In the genomic region with DNA sequence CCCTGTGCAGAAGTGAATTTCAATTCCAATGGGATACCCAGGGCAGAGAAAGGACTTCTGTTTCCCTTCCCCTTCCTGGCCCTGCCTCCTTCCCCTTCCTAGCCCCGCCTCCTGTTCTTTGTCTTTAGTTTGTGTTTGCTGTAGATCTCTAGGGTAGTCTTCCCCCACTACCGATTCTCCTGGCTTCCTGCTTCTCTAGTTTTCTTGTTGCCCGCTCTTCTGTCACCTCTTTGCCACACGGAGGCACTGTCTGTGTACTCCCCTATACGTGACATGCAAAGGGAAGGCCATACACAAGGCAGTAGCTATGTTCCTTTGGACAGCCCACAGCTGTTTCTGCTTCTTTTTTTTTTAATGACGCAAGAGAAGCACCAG, we compare ENCODE assay signal across 8 mouse cellular contexts.
DNase-seq lines count a peak whose midpoint lies in the region; ATAC-seq and TF ChIP-seq lines count a peak whose summit lies in the region.

No protein-coding gene starts in this region.

- peak; percentile 67 for TF ChIP-seq CTCF in lung, embryonic 14.5 days (IDR thresholded peaks at IDR 0.05; ENCODE audit: low read depth)
- TF ChIP-seq CTCF in thymus, adult 2 months (IDR thresholded peaks at IDR 0.05; ENCODE audit: borderline replicate concordance, control insufficient read depth, extremely low read depth, insufficient read depth, low read length, poor library complexity) = no peak

- peak overlapping the region; percentile 10; the same call in 1 of the 2 replicates for H3K27ac ChIP-seq in embryonic facial prominence, embryonic 11.5 days (replicated peaks; ENCODE audit: low read depth, low read length)
- peak overlapping the region; percentile 71 for H3K27ac ChIP-seq in hindbrain, embryonic 14.5 days
- peak overlapping the region; percentile 83 for H3K27ac ChIP-seq in lung, embryonic 14.5 days (ENCODE audit: low read depth)
- H3K27ac ChIP-seq in thymus, adult 2 months (ENCODE audit: control insufficient read depth, insufficient read depth, low read length) = no peak overlapping the region

- no peaks in the 10 kb centered on the region for H3K9me3 ChIP-seq in embryonic facial prominence, embryonic 11.5 days (replicated peaks; ENCODE audit: control insufficient read depth, low read length)
- H3K9me3 ChIP-seq in hindbrain, embryonic 14.5 days (ENCODE audit: control insufficient read depth, low read length) = 0 out of 2 replicates have a peak, but pooled peaks cover under 1% of the 10 kb centered on the region
- H3K9me3 ChIP-seq in lung, embryonic 14.5 days (ENCODE audit: low read depth, low read length) = peaks cover 6% of the 10 kb centered on the region

- H3K4me3 ChIP-seq in embryonic facial prominence, embryonic 11.5 days (ENCODE audit: low read depth, low read length) = no peak overlapping the region
- H3K4me3 ChIP-seq in hindbrain, embryonic 14.5 days (replicated peaks; ENCODE audit: low read length) = no peak overlapping the region
- H3K4me3 ChIP-seq in lung, embryonic 14.5 days (ENCODE audit: low read depth, low read length) = no peak overlapping the region
- no peak overlapping the region for H3K4me3 ChIP-seq in thymus, adult 2 months (ENCODE audit: control insufficient read depth, insufficient read depth, low read length)

- no peaks in the 10 kb centered on the region for H3K36me3 ChIP-seq in embryonic facial prominence, embryonic 11.5 days (replicated peaks; ENCODE audit: control insufficient read depth, insufficient read depth, low read depth, low read length)
- peaks cover 3% of the 10 kb centered on the region; the same call in 1 of the 2 replicates for H3K36me3 ChIP-seq in hindbrain, embryonic 14.5 days (replicated peaks; ENCODE audit: control insufficient read depth, insufficient read depth)
- H3K36me3 ChIP-seq in lung, embryonic 14.5 days (ENCODE audit: insufficient read depth) = peaks cover 27% of the 10 kb centered on the region
- no peaks in the 10 kb centered on the region for H3K36me3 ChIP-seq in thymus, adult 2 months (ENCODE audit: control insufficient read depth, insufficient read depth, low read length)

- H3K4me1 ChIP-seq in embryonic facial prominence, embryonic 11.5 days (ENCODE audit: control insufficient read depth, insufficient read depth, low read length) = no peaks in the 10 kb centered on the region
- H3K4me1 ChIP-seq in hindbrain, embryonic 14.5 days (replicated peaks; ENCODE audit: control insufficient read depth, insufficient read depth, low read length) = no peaks in the 10 kb centered on the region; the same call in 1 of the 2 replicates
- H3K4me1 ChIP-seq in lung, embryonic 14.5 days (ENCODE audit: insufficient read depth) = peaks cover 21% of the 10 kb centered on the region
- H3K4me1 ChIP-seq in thymus, adult 2 months (replicated peaks; ENCODE audit: control insufficient read depth, insufficient read depth, low read length) = no peaks in the 10 kb centered on the region

- WGBS in embryonic facial prominence, embryonic 11.5 days = 65% methylated on average over 6 of the region's 6 CpGs
- WGBS in hindbrain, embryonic 14.5 days = 78% methylated on average over 6 of the region's 6 CpGs
- WGBS in lung, embryonic 14.5 days = 27% methylated on average over 6 of the region's 6 CpGs
- 56% methylated on average over 6 of the region's 6 CpGs for WGBS in thymus, adult 2 months

- no peak for TF ChIP-seq POLR2A in thymus, adult 2 months (IDR thresholded peaks at IDR 0.05; ENCODE audit: control insufficient read depth, extremely low read depth, insufficient read depth, low read length, poor library complexity)

- H3K9ac ChIP-seq in embryonic facial prominence, embryonic 11.5 days (replicated peaks; ENCODE audit: low read length) = no peak overlapping the region
- no peak overlapping the region for H3K9ac ChIP-seq in hindbrain, embryonic 14.5 days
- no peak overlapping the region for H3K9ac ChIP-seq in lung, embryonic 14.5 days

- ATAC-seq in embryonic facial prominence, embryonic 11.5 days (replicated peaks; ENCODE audit: insufficient number of reproducible peaks, low FRiP score, low TSS enrichment, low read depth) = peak; percentile 35; the same call in 1 of the 2 replicates
- no peak for ATAC-seq in hindbrain, embryonic 14.5 days (ENCODE audit: low FRiP score)
- ATAC-seq in lung, embryonic 14.5 days (ENCODE audit: insufficient read depth) = peak; percentile 73
- ATAC-seq in erythroid progenitor cell, adult 5-6 weeks (replicated peaks; ENCODE audit: low FRiP score, poor library complexity, severe bottlenecking) = no peak

- peak; percentile 16 for DNase-seq in c-Kit-positive CD71-negative TER-119-negative erythroid progenitor cells, embryonic 14.5 days (ENCODE audit: low read depth)
- DNase-seq in embryonic facial prominence, embryonic 11.5 days (ENCODE audit: low spot score) = peak; percentile 21
- DNase-seq in hindbrain, embryonic 14.5 days (ENCODE audit: low spot score) = no peak
- DNase-seq in lung, embryonic 14.5 days = peak; percentile 76
- no peak for DNase-seq in ovary, adult 18-20 months (ENCODE audit: low spot score)
- DNase-seq in spleen, adult 12 weeks (ENCODE audit: low spot score) = no peak
- DNase-seq in thymus, adult 2 months = no peak

- no peaks in the 10 kb centered on the region for H3K27me3 ChIP-seq in embryonic facial prominence, embryonic 11.5 days (ENCODE audit: control insufficient read depth, insufficient read depth, low read length)
- no peaks in the 10 kb centered on the region for H3K27me3 ChIP-seq in hindbrain, embryonic 14.5 days (ENCODE audit: control insufficient read depth, insufficient read depth, low read length)
- no peaks in the 10 kb centered on the region for H3K27me3 ChIP-seq in lung, embryonic 14.5 days (ENCODE audit: insufficient read depth, low read length)
- no peaks in the 10 kb centered on the region for H3K27me3 ChIP-seq in thymus, adult 2 months (ENCODE audit: control insufficient read depth, insufficient read depth, low read length)

- H3K4me2 ChIP-seq in embryonic facial prominence, embryonic 11.5 days (ENCODE audit: low read depth, low read length) = no peak overlapping the region
- no peak overlapping the region for H3K4me2 ChIP-seq in hindbrain, embryonic 14.5 days (replicated peaks)
- peak overlapping the region; percentile 5; the same call in 1 of the 2 replicates for H3K4me2 ChIP-seq in lung, embryonic 14.5 days

Comparison
In these comparisons a context has a peak if more than half of its experiments do, and no peak if none do; other contexts are left out.
1. DNase-seq: peak in c-Kit-positive CD71-negative TER-119-negative erythroid progenitor cells, embryonic 14.5 days (single experiment), embryonic facial prominence, embryonic 11.5 days (single experiment) and lung, embryonic 14.5 days (single experiment); none in hindbrain, embryonic 14.5 days (single experiment), ovary, adult 18-20 months (single experiment), spleen, adult 12 weeks (single experiment) and thymus, adult 2 months (single experiment).
2. ATAC-seq: peak in embryonic facial prominence, embryonic 11.5 days (single experiment) and lung, embryonic 14.5 days (single experiment); none in hindbrain, embryonic 14.5 days (single experiment) and erythroid progenitor cell, adult 5-6 weeks (single experiment).